Mouse (Mus musculus) natural killer cell, adult 2 months (primary cell): ENCODE measurements around the gene Lamb1.

ENCODE experiments used
- DNase-seq, 2 experiments: peaks; one replicate each; pipeline ENCODE4 v3.0.0; 2022; ENCODE audit warnings: low spot score in 2 of 2

Lamb1 gene

DNA sequence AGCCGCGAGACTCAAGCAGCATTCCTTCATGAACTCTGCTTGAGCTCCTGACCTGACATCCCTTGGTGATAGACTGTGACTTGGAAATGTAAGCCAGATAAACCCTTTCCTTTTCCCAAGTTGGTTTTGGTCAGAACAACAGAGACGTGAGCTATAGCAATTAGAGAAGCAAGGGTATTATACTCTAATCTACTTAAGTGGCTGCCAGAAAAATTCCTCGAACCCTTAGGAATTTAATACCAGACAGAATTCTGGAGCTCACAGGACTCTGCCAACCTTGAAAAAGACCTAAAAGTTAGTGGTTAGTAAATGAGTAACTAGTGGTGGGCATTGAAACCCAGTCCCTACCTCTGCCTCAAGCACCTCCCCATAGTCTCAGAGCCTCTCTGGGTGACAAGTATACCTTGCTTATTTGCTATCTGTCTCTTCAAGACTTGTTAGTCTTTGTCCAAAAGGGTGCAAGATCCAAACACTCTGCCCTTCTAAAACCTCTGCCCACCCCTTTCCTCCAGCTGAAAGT, 18.6 kb downstream of the Lamb1 start:
- DNase-seq, result no peak

DNA sequence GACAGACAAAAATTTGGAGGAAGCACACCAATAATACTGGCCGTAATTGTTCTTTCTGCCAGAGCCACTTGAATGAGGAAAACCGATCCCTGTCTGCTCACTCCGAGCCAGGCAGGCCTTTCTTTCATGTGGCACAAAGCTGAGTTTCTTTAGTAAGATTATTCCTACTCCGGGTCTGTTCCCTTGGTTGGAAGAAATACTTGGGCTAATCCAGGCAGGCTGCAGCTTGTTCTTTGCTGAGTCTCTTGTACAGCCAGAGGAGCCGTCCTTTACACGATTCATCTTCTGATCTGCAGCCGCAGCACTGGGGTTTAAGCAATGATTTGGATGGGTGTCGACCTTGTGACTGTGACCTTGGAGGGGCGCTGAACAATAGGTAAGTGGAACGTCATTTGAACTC, 24.0 kb downstream of the Lamb1 start:
- no peak for DNase-seq

DNA sequence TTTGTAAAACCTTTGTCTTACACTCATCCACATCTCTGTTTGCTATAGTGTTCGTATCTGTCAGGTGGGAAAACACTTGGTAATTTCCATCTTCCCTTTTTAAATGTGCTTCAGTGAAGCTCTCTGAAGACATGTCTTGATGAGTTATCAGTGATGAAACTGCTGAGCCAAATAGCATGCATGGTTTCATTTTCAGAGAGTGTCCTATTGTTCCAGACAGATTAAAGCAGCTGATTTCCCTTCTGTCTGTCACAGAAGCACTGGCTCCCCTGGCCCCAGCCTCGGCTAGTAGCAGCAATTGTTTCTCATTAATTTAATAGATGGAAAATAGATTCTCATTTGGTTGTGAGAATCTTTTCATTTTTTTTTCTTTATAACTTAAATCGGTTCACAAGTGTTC, 25.9 kb downstream of the Lamb1 start:
- DNase-seq, result no peak

DNA sequence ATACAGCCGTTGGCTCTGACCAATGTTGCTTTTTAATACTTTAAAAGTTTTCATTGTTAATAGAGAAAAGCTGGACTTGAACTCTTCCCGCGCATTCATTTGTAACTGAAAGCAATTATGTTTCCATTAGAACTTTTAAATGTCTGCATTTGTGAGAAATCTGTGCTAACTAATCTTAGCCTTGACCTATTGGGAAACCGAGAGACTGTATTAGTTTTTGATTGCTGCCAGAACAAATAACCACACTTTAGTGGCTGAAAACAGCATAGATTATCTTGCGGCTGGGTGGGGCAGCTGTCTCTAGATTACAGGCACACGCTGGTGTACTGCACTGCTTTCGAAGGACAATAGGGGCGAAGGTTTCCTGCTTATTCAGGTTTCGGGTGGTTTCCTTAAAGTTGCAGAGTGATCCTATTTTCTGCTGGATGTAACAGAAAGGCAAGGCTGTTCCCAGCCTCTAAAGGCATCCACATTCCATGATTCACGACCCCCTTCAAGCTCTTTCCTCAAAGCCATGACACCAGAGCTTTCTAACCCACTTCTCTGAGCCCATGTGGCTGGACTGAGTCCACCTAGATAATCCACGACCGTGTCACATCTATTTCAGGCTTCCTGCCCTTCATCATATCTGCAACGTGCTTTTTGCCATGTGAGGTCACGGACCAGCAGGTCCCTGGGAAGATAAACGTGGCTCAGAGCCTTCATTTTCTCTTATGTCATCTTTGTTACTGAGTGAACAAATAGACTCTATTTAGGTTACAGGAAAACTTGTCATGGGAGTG, 28.5 kb downstream of the Lamb1 start:
- no peak for DNase-seq

DNA sequence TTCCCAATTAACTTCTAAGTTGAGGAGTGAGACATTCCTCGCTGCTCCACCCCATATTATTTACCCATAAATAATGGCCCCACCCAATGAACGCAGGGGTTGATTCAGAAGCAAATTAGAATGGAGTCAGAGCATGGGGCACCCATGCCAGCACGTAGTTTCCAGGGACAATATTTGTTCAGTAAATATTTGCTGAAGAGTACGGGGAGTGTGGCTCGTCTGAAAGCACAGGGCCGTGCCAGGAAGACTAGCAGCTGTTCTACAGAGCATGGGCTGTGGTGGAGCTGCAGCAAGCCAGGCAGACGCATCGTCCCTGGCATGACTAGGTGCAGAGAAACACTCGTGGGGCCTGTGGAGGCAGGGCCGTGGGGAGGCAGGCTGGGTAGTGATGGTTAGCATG, 29.5 kb downstream of the Lamb1 start:
- DNase-seq, result no peak

DNA sequence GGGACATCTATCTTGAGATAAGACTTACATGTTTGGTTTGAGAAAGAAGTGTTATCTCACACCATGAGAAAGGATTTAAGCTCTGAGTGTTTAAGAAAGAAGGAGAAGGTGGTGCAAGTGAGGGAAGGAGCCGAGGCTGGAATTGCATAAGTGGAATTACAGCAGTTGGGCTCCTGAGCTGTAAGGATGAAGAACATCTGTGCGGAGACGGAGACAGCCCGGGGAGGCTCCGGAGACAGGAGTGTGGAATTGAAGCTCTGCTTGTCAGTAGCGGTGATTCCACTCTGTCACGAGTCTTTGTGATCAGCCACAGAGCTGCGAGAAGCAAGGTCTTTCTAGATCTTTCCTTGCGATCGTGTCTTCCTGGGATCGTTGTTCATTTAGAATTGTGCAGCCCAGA, 30.0 kb downstream of the Lamb1 start:
- DNase-seq, result no peak

DNA sequence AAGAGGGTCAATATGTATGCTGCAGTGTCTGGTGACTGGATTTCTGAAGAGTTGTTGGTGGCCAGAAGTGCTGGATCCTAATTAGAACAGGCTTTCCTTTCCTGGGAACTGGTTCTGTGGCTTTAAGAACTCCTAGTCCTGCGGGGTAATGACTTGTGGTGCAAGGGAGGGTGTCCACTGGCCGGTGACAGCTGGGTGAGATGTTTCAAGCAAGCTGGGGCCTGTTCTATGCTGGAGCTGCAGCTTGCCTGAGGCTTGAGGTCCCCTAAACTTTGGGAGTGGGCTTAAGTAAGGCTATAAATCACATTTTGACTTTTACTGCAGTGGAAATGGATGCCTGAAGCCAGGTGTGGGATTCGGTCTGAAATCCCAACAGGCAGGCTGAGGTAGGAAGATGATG, 30.5 kb downstream of the Lamb1 start:
- no peak for DNase-seq

DNA sequence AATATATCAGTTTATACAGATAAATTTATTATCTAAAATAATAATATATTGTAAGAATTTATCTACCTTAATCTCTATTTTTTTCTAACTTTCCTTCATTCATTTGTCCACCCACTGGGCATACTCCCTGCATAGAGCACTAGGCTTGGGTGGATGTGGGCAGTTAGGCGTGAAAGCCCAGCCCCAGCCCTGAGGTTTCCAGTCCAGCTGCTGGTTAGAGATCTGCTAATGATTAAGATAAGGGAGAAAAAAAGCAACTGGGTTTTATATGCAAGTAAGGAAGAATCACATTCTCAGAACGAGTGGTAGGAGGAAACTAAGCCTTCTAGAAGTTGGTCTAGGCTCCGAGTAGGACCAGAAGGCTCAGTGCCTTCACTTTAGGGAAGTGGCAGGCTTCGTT, 31.1 kb downstream of the Lamb1 start:
- DNase-seq, result no peak

DNA sequence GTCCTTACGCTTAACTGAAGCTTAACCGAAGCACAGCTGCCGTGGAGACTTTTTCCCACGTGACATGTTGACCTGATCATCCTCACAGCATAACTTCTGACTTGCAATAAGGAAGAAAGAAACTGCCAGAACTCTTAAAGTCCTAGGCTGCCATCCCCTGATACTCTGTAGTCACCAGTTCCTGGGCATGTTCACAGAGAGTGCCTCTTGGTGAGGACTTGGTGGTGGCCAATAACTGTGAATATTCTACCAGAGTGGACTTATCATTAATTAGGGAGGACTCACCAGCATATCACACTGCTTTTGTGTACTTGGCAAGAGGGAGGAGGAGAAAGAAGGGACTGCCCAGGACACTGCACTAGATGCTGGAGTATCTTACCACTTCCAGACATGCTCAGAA, 33.1 kb downstream of the Lamb1 start:
- DNase-seq, result no peak

DNA sequence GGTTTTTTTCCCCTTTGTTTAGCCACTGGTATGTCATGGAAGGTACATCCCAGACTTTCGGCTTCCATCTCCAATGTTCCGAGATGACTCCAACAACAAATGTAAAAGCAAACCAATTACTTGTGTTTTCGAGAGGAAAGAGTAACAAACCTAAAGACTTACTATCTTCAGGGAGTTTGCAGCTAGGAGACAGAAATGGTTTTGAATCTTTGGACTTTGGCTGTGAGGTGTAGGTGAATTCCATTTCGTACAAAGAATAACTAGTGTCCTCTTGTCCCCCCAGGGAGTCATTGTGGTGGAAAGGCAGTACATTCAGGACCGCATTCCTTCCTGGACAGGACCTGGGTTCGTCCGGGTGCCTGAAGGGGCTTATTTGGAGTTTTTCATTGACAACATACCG, 33.5 kb downstream of the Lamb1 start:
- DNase-seq, result no peak

DNA sequence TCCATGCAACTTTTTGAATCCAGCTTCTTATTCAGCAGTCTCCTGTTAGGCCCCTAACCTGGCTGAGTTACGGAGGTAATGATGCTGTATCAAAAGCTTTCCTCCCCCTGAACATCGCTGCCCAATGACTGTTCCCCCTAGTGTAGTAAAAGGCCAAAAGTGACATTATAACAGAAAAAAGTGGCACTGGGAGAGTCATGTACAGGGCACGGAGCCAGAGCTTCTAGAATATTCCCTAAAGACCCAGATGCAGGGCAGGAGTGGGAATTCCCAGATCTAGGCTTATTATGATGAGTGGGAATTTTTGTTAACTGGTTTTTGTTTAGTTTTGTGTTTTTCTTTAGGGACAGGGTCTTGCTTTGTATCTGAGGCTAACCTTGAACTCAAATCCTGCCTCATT, 34.1 kb downstream of the Lamb1 start:
- no peak for DNase-seq

DNA sequence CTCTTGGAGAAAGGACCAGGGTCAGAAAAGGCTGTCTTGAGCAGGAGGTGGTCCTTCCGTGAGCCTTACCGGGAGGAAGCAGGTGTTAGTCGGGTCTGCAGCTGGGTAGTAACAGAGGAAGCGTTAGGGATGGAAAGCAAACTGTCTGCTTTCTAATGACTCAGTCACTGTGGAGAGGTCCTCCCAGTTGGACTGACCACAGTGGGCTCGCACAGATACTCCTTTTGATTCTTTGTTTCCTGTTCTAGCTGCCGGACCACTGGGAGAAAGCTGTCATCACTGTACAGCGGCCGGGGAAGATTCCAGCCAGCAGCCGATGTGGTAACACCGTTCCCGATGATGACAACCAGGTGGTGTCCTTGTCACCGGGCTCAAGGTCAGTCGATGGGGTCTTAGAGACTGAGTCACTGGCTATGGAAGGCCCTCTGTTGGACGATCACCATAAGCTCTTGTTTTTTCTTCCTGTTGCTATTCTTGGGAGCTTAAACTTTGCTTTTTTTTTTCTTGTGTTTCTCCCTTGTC, 34.7 kb downstream of the Lamb1 start:
- no peak for DNase-seq

DNA sequence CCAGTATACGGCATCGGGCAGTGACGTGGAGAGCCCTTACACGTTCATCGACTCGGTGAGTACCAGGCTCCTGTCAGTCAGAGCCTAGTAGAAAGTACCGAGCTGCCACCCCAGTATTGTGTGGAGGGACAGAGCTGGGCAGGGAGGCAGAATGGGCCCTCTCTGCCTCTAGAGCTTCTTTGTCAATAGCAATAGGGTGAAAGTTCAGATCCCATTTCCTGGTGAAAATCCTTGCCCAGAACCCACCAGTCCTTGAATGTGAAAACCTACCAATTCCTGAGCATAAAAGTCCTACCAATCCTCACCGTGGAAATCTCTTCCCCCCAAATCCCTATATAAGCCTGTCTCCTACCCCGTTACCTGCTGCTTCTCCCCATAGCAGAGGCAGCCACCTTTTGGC, 35.2 kb downstream of the Lamb1 start:
- DNase-seq, result no peak

DNA sequence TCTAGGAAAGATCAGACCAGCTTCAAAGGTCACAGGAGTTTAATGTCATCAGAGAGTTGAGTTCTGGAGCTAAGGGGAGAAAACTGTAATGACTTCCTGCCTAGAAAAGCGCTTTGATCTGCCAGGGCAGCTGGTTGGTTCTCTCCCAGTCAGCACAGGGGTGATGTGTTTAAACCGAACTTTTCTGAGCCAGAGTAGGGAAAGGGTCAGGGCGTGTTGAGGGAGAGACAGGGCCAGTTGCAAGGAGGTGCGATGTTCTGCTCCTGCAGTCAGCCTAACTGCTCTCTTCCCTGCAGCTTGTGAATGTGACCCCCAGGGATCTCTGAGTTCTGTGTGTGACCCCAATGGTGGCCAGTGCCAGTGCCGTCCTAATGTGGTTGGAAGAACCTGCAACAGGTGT, 37.2 kb downstream of the Lamb1 start:
- DNase-seq, result no peak

DNA sequence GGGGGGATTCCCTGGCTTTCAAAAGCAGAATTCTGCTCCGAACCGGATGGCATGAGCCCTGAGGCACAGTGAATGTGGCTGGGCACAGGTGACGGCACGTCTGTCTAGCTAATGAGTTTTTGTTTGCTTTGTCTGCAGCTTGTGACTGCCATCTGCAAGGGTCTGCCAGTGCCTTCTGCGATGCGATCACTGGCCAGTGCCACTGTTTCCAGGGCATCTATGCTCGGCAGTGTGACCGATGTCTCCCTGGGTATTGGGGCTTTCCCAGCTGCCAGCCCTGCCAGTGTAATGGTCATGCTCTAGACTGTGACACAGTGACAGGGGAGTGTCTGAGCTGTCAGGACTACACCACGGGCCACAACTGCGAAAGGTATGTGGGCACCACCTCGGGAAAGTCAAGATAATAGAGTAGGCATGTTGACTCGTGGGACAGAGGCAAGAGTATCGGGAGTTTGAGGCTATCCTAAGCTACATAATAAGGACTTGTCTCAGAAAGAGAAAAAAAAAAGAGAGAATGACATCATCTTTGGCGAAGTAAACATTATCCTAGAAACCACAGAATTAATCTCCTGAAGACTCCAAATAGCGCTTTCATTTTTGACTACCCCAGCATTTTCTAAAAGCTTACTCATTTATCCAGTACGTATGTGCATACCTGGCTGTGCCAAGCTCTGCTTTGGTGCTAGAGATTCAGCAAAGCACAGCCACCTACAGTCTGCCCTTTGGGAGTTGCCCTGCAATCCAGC, 37.9 kb downstream of the Lamb1 start:
- no peak for DNase-seq

DNA sequence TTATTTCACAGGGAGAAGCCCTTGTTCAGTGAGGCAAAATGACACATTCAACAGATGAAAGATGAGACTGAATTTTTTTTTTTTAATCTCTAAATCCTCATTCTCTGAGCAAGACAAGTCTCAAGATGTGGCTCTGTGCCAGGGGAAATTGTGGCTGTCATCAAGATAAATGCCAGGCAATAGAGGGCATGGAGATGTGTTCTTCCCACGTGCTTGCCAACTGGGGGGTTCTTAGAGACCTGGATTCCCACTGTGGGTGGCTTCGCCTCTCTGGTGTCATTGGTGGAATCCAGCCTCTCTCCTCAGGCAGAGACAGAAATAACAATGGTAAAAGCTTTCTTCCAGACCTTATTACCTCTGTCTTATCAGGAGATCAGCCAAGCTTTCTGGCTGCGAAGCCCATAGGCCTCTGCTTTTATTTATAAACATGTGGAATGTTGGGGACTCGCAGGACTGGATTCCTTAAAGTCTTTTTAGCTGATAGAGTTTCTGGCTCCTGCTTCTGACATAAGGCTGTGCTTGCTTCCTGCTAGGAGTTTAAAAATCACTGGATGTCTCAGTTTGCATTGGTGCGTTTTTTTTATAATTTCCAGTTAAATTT, 41.1 kb downstream of the Lamb1 start:
- no peak for DNase-seq

DNA sequence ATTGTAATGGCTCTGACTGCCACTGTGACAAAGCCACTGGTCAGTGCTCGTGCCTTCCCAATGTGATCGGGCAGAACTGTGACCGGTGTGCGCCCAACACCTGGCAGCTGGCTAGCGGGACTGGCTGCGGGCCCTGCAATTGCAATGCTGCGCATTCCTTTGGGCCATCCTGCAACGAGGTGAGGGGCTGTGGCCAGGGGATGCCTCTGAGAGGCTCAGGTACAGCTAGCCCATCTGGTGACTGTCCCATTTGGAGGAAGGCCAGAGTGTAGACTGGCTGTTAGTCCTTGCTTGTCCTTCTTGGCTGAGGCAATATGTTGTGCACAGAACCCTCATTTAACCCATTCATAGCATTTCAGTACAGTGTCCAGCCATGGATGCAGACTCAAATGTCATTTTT, 42.0 kb downstream of the Lamb1 start:
- DNase-seq, result no peak

DNA sequence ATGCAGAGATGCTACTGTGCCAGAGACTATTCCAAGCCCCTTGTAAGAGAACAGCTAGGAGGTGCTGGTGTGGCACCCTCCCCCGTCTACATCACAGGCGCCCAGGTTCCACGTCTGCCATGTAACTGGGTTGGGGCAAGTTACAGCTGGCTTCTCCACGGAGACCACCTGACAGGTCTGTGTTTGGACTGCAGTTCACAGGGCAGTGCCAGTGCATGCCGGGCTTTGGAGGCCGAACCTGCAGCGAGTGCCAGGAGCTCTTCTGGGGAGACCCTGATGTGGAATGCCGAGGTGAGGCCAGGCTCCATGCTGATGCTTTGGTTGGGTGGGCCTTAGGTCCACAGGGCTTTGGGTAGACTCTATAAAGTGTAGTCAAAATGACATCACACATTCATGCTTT, 42.7 kb downstream of the Lamb1 start:
- DNase-seq, result no peak

DNA sequence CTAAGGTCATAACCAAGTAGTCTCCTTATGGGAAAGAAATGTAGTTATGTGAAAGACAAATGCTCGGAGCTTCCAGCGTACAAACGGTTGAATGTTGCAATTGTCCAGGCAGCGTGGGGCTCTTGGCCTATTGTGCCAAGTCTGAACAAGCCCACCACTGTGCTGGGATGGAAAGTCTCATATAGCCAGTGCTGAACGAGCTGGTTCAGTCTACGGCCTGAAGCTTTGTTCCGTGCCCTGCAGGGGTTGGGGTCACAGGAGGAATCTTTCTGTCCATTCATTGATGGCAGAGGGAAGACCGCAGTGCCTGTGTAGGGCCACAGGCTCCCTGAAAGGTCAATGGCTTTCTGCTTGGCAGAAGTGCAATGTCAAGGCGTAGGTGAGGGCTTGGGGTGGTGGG, 45.7 kb downstream of the Lamb1 start:
- no peak for DNase-seq

DNA sequence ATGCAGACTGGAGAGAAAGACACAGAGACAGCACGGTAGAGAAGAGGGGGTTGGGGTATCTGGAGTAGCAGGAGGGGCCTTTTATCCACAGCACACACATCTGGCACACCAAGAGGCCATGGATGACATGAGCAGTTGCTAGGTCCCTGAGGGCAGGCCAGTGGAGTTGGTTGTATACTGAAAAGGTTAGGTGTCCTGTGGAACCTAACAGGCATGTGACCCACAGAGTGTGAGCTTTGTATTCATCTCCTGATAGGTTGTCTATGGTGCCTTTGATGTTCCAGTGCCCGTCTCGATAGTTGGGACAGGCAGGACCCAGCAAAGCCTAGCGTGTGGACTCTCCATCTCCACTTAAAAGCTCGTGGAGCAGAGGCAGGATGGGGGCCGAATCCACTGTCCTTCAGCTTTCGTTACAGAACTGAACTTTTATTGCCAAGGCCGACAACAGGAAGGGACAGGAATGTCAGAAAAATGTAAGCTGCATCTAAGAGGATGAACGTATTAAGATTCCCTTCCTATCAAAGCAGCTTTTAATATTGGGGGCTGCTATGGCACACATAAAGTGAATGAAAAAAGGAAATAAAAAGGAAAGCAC, 46.7 kb downstream of the Lamb1 start:
- DNase-seq, result no peak

DNA sequence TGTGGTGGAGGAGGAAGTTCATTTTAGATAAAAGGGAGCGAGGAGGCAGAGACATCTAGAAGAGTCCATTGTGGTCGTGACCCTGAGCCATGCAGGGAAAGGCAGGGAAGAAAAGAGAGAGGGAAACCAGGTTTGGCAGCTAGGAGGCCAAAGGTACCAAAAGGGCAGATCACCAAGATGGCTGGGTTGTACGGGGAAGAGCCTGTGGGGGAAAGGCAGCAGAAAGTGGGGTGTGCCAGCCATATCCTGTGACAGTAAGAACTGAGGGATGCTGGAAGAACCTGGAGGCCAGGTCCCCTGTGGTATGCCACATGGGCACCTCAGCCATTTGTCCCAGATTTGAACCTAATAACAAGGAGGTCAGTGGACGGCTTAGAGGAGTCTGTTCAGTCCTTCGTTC, 47.2 kb downstream of the Lamb1 start:
- DNase-seq, result no peak

DNA sequence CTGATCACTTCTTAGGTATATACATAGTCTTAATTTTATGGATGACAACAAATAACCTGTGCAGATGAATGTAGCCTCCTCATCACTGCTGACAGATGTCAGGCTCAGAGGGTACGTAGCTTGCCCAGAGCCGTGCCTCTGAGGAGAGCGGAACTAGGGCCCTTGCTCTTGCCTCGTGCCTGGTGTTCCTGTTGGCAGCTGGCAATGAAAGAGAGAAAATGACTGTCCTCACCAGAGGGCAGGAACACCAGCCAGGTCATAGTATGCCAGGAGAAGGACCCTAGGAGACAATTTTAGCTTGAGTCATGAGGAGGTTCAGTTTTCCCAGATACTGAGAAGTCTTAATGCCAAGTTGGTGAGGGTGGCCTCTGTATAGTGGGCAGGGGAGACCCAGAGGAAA, 48.1 kb downstream of the Lamb1 start:
- no peak for DNase-seq
